Mouse (Mus musculus): Measurements from ENCODE around the gene Tmbim6. TPM values are rescaled to one million over a fixed set of nuclear protein-coding genes. Genes with fewer than 3 reads are reported as not detected.

The Tmbim6 gene
- polyA plus RNA-seq (2012; fragmentation: generic; extraction: Trizol), result 100 to 1,000 TPM; 311 to 639 TPM

GRCm38 (mm10) chr15:99392486-99393385 lies at the start of gene Tmbim6:
Tmbim6 (plus strand) TSS chr15:99392882.

GRCm38 (mm10) chr15:99370259-99370691 lies 22.4 kb upstream of the Tmbim6 start, which contains the start of gene Fmnl3:
Fmnl3 (minus strand) TSS chr15:99370482.

GRCm38 (mm10) chr15:99457606-99458401 lies 65.1 kb downstream of the Tmbim6 start, which contains the start of gene Nckap5l:
Nckap5l (minus strand) TSS chr15:99457748.

Other genes starting within 250 kb of the Tmbim6 start
- under 1 TPM; 0.01 to 0.05 TPM for gene Kcnh3, start 168.0 kb upstream of the Tmbim6 start, polyA plus RNA-seq (2012; fragmentation: generic; extraction: Trizol)
- 100 to 1,000 TPM; 110 to 133 TPM for gene Mcrs1, start 140.9 kb upstream of the Tmbim6 start, polyA plus RNA-seq (2012; fragmentation: generic; extraction: Trizol)
- 10 to 100 TPM in 1 of 2 experiments, 1 to 10 TPM in 1; 6.5 to 53.5 TPM for gene Prpf40b, start 97.8 kb upstream of the Tmbim6 start, polyA plus RNA-seq (2012; fragmentation: generic; extraction: Trizol)
- not detected for gene Fam186b, start 97.0 kb upstream of the Tmbim6 start, polyA plus RNA-seq (2012; fragmentation: generic; extraction: Trizol)
- 10 to 100 TPM; 31.3 to 32.8 TPM for gene Fmnl3, start 22.4 kb upstream of the Tmbim6 start, polyA plus RNA-seq (2012; fragmentation: generic; extraction: Trizol)
- gene Nckap5l, start 64.9 kb downstream of the Tmbim6 start, polyA plus RNA-seq (2012; fragmentation: generic; extraction: Trizol), result 10 to 100 TPM in 1 of 2 experiments, 1 to 10 TPM in 1; 3.2 to 14.2 TPM
- gene Bcdin3d, start 81.8 kb downstream of the Tmbim6 start, polyA plus RNA-seq (2012; fragmentation: generic; extraction: Trizol), result 10 to 100 TPM in 1 of 2 experiments, 1 to 10 TPM in 1; 9.5 to 14.9 TPM
- 1 to 10 TPM in 1 of 2 experiments, under 1 TPM in 1; 0.91 to 1.1 TPM for gene Faim2, start 135.3 kb downstream of the Tmbim6 start, polyA plus RNA-seq (2012; fragmentation: generic; extraction: Trizol)
- gene Aqp2, start 186.2 kb downstream of the Tmbim6 start, polyA plus RNA-seq (2012; fragmentation: generic; extraction: Trizol), result under 1 TPM; 0.13 to 0.42 TPM
- gene Aqp5, start 197.9 kb downstream of the Tmbim6 start, polyA plus RNA-seq (2012; fragmentation: generic; extraction: Trizol), result 10 to 100 TPM; 54.1 to 88.5 TPM
- gene Aqp6, start 208.5 kb downstream of the Tmbim6 start, polyA plus RNA-seq (2012; fragmentation: generic; extraction: Trizol), result under 1 TPM in 1 of 2 experiments, not detected in 1; 0.04 TPM

Data from C3H10T1/2 (cell line).